Mouse (Mus musculus): ENCODE results near the gene Fam19a3. TPM values are rescaled to one million over a fixed set of nuclear protein-coding genes. Genes with fewer than 3 reads are reported as not detected.
A peak's percentile ranks its signal among the peaks of the same experiment; 100 is the strongest.

The Fam19a3 gene
- polyA plus RNA-seq, 1 experiment from 2014 or later, result 1.3 TPM

GRCm38 (mm10) chr3:104791671-104792070 is 10.0 kb upstream of the Fam19a3 start:
- 84% methylated on average over 8 of the region's 8 CpGs for whole genome bisulfite sequencing
- Histone ChIP-seq H3K27ac (ENCODE audit: poor library complexity, severe bottlenecking) (peak overlapping the region; percentile 92), H3K9ac (peak overlapping the region; percentile 92), H3K4me2 (peak overlapping the region; percentile 85), H3K27me3 (replicated peaks) (no peaks in the 10 kb centered on the region), H3K4me1 (replicated peaks) (peaks cover 75% of the 10 kb centered on the region), H3K9me3 (replicated peaks) (no peaks in the 10 kb centered on the region), H3K36me3 (peaks cover 44% of the 10 kb centered on the region), H3K4me3 (0 out of 2 replicates have a peak overlapping the region, but pooled peaks have one; percentile 77)
- no peak for ATAC-seq (ENCODE audit: insufficient number of reproducible peaks, low FRiP score)

GRCm38 (mm10) chr3:104791017-104791416 is 9.4 kb upstream of the Fam19a3 start:
- peak overlapping the region; percentile 77 for H3K4me3 ChIP-seq

GRCm38 (mm10) chr3:104790401-104790937 is 8.8 kb upstream of the Fam19a3 start:
- no peak; the same call in 1 of the 2 replicates for ATAC-seq (ENCODE audit: insufficient number of reproducible peaks, low FRiP score)
- H3K9me3 ChIP-seq (replicated peaks), result no peaks in the 10 kb centered on the region
- no peaks in the 10 kb centered on the region for H3K27me3 ChIP-seq (replicated peaks)
- peak overlapping the region; percentile 77 for H3K4me3 ChIP-seq
- 6% methylated on average over 6 of the region's 6 CpGs for WGBS
- peak overlapping the region; percentile 92 for H3K9ac ChIP-seq
- H3K27ac ChIP-seq (ENCODE audit: poor library complexity, severe bottlenecking), result peak overlapping the region; percentile 92
- H3K4me1 ChIP-seq (replicated peaks), result peaks cover 63% of the 10 kb centered on the region
- peaks cover 32% of the 10 kb centered on the region for H3K36me3 ChIP-seq
- H3K4me2 ChIP-seq, result peak overlapping the region; percentile 85

More at GRCm38 (mm10) chr3:104791017-104791416, 9.4 kb upstream of the Fam19a3 start:
- Histone ChIP-seq H3K36me3 (peaks cover 38% of the 10 kb centered on the region), H3K27me3 (replicated peaks) (no peaks in the 10 kb centered on the region), H3K9ac (peak overlapping the region; percentile 92), H3K4me1 (replicated peaks) (peaks cover 68% of the 10 kb centered on the region), H3K4me2 (peak overlapping the region; percentile 85), H3K27ac (ENCODE audit: poor library complexity, severe bottlenecking) (peak overlapping the region; percentile 92), H3K9me3 (replicated peaks) (no peaks in the 10 kb centered on the region)
- no peak for ATAC-seq (ENCODE audit: insufficient number of reproducible peaks, low FRiP score)
- 19% methylated on average over 4 of the region's 4 CpGs for WGBS

GRCm38 (mm10) chr3:104789822-104790221 is 8.2 kb upstream of the Fam19a3 start:
- Histone ChIP-seq H3K27me3 (replicated peaks) (no peaks in the 10 kb centered on the region), H3K9me3 (replicated peaks) (no peaks in the 10 kb centered on the region), H3K36me3 (peaks cover 28% of the 10 kb centered on the region), H3K4me3 (peak overlapping the region; percentile 77), H3K27ac (ENCODE audit: poor library complexity, severe bottlenecking) (peak overlapping the region; percentile 92), H3K4me1 (replicated peaks) (peaks cover 56% of the 10 kb centered on the region), H3K4me2 (peak overlapping the region; percentile 85), H3K9ac (peak overlapping the region; percentile 92)
- WGBS, result 15% methylated on average over 13 of the region's 13 CpGs
- ATAC-seq (ENCODE audit: insufficient number of reproducible peaks, low FRiP score), result no peak

DNA sequence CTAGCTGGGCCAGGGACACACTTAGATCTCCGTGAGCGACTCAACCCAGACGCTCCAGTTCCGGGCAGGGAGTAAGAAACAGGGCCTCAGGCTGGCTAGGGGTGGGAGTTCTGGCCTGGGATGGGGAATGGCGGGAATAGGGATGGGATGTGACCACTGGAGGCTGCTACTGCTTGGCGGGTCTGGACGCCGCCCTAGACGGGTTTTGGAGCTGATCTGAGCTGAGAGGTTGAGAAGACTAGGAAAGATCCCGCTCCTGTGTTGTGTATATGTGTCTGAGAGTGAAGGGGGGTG is 7.6 kb upstream of the Fam19a3 start:
- Histone ChIP-seq H3K4me1 (replicated peaks) (peaks cover 53% of the 10 kb centered on the region), H3K4me2 (peak overlapping the region; percentile 85)
- WGBS, result under 1% methylated on average over 10 of the region's 10 CpGs

GRCm38 (mm10) chr3:104788561-104789311 is 7.1 kb upstream of the Fam19a3 start:
- peaks cover 24% of the 10 kb centered on the region for H3K36me3 ChIP-seq
- peak overlapping the region; percentile 92 for H3K9ac ChIP-seq
- under 1% methylated on average over 52 of the region's 52 CpGs for WGBS
- H3K4me1 ChIP-seq (replicated peaks), result peaks cover 53% of the 10 kb centered on the region
- peak overlapping the region; percentile 85 for H3K4me2 ChIP-seq
- H3K9me3 ChIP-seq (replicated peaks), result no peaks in the 10 kb centered on the region
- H3K4me3 ChIP-seq, result peak overlapping the region; percentile 77
- ATAC-seq (ENCODE audit: insufficient number of reproducible peaks, low FRiP score), result peak; percentile 91
- H3K27me3 ChIP-seq (replicated peaks), result no peaks in the 10 kb centered on the region
- H3K27ac ChIP-seq (ENCODE audit: poor library complexity, severe bottlenecking), result peak overlapping the region; percentile 92

More for the DNA sequence above, 7.6 kb upstream of the Fam19a3 start:
- Histone ChIP-seq H3K36me3 (peaks cover 28% of the 10 kb centered on the region), H3K27ac (ENCODE audit: poor library complexity, severe bottlenecking) (peak overlapping the region; percentile 92), H3K9me3 (replicated peaks) (no peaks in the 10 kb centered on the region), H3K27me3 (replicated peaks) (no peaks in the 10 kb centered on the region), H3K9ac (peak overlapping the region; percentile 92), H3K4me3 (peak overlapping the region; percentile 77)
- ATAC-seq (ENCODE audit: insufficient number of reproducible peaks, low FRiP score), result peak; percentile 15; the same call in 1 of the 2 replicates

GRCm38 (mm10) chr3:104788075-104788474 is 6.4 kb upstream of the Fam19a3 start, which contains the start of gene Rhoc:
Rhoc (plus strand) TSS chr3:104788375.
- Histone ChIP-seq H3K4me2 (peak within 1 kb of the TSS; percentile 85), H3K27me3 (replicated peaks) (peaks cover 4% of the 10 kb centered on the region; the same call in 1 of the 2 replicates), H3K4me3 (peak within 1 kb of the TSS; percentile 77), H3K4me1 (replicated peaks) (peaks cover 53% of the 10 kb centered on the region), H3K9me3 (replicated peaks) (no peaks in the 10 kb centered on the region), H3K27ac (ENCODE audit: poor library complexity, severe bottlenecking) (peak within 1 kb of the TSS; percentile 92), H3K36me3 (peaks cover 17% of the 10 kb centered on the region), H3K9ac (peak within 1 kb of the TSS; percentile 92)
- ATAC-seq (ENCODE audit: insufficient number of reproducible peaks, low FRiP score), result no peak; the same call in 1 of the 2 replicates
- WGBS, result 29% methylated on average over 3 of the region's 3 CpGs

DNA sequence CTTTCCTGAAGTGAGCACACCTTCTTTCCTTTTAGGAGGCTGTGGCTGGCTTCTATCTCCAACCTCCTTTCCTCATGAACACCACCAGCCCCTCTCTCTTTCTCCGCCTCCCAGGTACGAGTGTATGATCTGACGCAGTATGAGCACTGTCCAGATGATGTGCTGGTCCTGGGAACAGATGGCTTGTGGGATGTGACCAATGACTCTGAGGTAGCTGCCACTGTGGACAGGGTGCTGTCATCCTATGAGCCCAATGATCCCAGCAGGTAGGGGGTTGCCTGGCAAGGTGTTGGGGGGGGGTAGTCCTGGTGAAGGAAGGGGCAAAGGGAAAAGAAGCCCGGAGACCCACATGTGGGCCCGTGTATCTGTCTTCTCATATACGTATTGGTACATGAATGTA is 3.6 kb upstream of the Fam19a3 start:
- Histone ChIP-seq H3K9ac (no peak overlapping the region), H3K27ac (ENCODE audit: poor library complexity, severe bottlenecking) (no peak overlapping the region), H3K4me1 (replicated peaks) (peaks cover 45% of the 10 kb centered on the region), H3K27me3 (replicated peaks) (peaks cover 4% of the 10 kb centered on the region; the same call in 1 of the 2 replicates), H3K4me2 (no peak overlapping the region), H3K9me3 (replicated peaks) (no peaks in the 10 kb centered on the region), H3K36me3 (0 out of 2 replicates have a peak, but pooled peaks cover 2% of the 10 kb centered on the region), H3K4me3 (no peak overlapping the region)
- 92% methylated on average over 6 of the region's 6 CpGs for WGBS
- ATAC-seq (ENCODE audit: insufficient number of reproducible peaks, low FRiP score), result no peak

DNA sequence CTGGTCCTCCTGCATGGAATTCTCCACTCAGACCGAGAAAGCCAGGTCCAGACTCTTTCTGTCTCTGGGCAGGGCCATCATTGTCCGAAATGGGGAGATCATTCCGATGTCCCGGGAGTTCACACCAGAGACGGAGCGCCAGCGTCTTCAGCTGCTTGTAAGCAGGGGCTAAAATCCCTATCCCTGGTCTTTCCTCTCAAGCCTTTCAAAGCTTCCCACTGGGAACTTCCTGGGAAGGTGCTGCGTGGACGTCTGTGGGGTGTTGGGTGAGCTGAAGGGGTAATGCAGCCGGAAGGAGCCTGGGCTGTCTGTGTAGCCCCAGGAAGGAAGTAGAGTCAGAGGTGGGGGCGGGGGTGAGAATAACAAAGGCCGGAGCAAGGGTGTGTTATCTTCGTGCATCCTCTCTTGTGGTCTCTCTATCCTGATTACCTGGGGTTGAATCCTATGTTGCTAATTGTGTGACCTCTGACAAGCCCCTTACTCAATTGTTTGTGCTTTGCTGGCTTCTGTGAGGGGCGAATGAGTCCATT is 2.4 kb upstream of the Fam19a3 start:
- Histone ChIP-seq H3K4me2 (no peak overlapping the region), H3K27ac (ENCODE audit: poor library complexity, severe bottlenecking) (no peak overlapping the region), H3K27me3 (replicated peaks) (peaks cover 11% of the 10 kb centered on the region), H3K4me1 (replicated peaks) (peaks cover 41% of the 10 kb centered on the region), H3K36me3 (0 out of 2 replicates have a peak, but pooled peaks cover 2% of the 10 kb centered on the region), H3K9ac (peak overlapping the region; percentile 17; the same call in 1 of the 2 replicates), H3K9me3 (replicated peaks) (no peaks in the 10 kb centered on the region), H3K4me3 (no peak overlapping the region)
- 37% methylated on average over 14 of the region's 14 CpGs for WGBS
- ATAC-seq (ENCODE audit: insufficient number of reproducible peaks, low FRiP score), result no peak

- Histone ChIP-seq H3K4me3 (peak overlapping the region; percentile 68), H3K4me2 (peak overlapping the region; percentile 94), H3K27ac (ENCODE audit: poor library complexity, severe bottlenecking) (peak overlapping the region; percentile 78), H3K4me1 (replicated peaks) (peaks cover 34% of the 10 kb centered on the region), H3K27me3 (replicated peaks) (peaks cover 28% of the 10 kb centered on the region), H3K9me3 (replicated peaks) (no peaks in the 10 kb centered on the region), H3K9ac (peak overlapping the region; percentile 84), H3K36me3 (0 out of 2 replicates have a peak, but pooled peaks cover 2% of the 10 kb centered on the region)
- 16% methylated on average over 12 of the region's 12 CpGs for whole genome bisulfite sequencing
- ATAC-seq (ENCODE audit: insufficient number of reproducible peaks, low FRiP score), result no peak
Measured at GRCm38 (mm10) chr3:104782061-104782681, 531 bp upstream of the Fam19a3 start.
